Mouse (Mus musculus): ENCODE measurements around the gene G6pc3.

DNA sequence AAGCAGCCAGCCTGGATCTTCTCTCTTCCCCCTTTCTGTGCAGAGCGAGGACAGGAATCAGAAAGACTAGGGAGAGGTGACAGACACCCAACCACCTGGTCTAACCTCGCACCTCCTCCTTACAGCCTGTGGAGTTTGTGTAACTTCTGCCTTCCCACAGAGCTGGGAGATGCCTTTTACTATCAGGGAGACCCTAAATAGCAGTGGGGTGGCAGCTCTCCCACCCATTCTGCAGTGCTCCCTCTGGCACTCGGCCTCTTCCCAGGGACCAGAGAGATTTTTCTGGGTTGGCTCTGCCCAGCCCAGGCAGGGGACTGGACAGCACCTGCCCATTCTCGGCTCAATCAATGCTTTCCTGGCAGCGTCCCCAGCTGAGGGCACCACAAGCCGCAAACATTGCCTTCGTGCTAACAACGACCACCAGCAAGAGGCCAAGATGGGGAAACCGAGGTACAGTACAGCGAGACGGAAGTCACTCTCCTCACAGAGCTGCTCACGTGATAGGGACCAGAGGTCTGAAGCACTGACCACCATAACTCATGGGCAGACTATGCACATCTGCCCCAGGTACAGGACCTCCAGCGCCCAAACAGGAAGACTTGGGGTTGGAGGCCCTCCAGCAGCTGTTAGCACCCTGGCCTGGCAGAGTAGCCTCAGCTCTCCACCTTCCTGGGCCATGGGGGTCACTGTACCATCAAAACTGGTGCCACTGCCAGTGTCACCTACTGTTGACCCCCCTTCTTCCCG is 30.0 kb downstream of the G6pc3 start:
- TF ChIP-seq CTCF (IDR thresholded peaks at IDR 0.05; ENCODE audit: low read depth, low read length) = no peak
- TF ChIP-seq POLR2A (IDR thresholded peaks at IDR 0.05; ENCODE audit: insufficient read depth, low read length) = no peak

Data from ES-Bruce4 (cell line).